Mouse (Mus musculus) v-Abl transformed pro-B cells (cell line): Measurements from ENCODE around the gene Fdxacb1.

Experiments used
- in situ Hi-C, 2 experiments: fragments of 400-800 bp; cut with MboI; formaldehyde crosslinking; loops; one replicate each; pipeline ENCODE4 v1.15.1; 2025; ENCODE audit not compliant: unreplicated experiment in 2 of 2

The Fdxacb1 gene

GRCm38 (mm10) chr9:50768107-50769002 is at the start of gene Fdxacb1:
Gene Fdxacb1 (plus strand): TSS chr9:50768236.
- in situ Hi-C loops: loop anchor here in 1 of 2 experiments (10.0 to 25.0 kb wide), 3 partner anchors 156 to 1781 kb away; partner anchors contain the start of genes Nkapd1, Pih1d2, Pts and Sdhd

GRCm38 (mm10) chr9:50718878-50719277 is 49.2 kb upstream of the Fdxacb1 start:
- in situ Hi-C loops: loop anchor here in 1 of 2 experiments (10.0 to 25.0 kb wide), 2 partner anchors 416 to 1193 kb away; no protein-coding TSS in a partner anchor

GRCm38 (mm10) chr9:50721061-50721460 is 47.0 kb upstream of the Fdxacb1 start:
- in situ Hi-C loops: loop anchor here in 1 of 2 experiments (25.0 kb wide), 1 partner anchor 1191 kb away; no protein-coding TSS in a partner anchor

- in situ Hi-C loops: loop anchor here in 1 of 2 experiments (25.0 kb wide), 1 partner anchor 1190 kb away; no protein-coding TSS in a partner anchor
These were observed 45.6 kb upstream of the Fdxacb1 start for GRCm38 (mm10) chr9:50722451-50722911.

DNA sequence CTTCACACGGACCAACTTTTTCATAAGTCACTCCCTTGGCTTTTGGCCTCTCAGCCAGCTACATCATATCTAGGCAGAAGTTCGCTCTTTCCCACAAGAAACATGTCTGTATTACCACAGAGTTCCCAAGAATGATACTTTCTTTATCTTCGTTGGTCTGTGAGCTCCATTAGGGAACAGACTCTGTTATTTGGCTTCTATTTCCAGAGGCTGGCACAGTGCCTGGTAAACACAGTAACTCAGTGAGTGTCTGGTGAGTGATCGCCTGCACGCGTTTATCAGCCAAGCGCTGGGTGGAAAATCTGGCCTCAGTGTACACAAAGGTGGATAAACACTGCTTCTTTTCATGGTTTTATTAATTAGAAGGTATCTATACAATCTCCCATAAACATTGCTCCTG is 44.6 kb upstream of the Fdxacb1 start:
- in situ Hi-C loops: loop anchor here in 1 of 2 experiments (25.0 kb wide), 1 partner anchor 1189 kb away; no protein-coding TSS in a partner anchor

DNA sequence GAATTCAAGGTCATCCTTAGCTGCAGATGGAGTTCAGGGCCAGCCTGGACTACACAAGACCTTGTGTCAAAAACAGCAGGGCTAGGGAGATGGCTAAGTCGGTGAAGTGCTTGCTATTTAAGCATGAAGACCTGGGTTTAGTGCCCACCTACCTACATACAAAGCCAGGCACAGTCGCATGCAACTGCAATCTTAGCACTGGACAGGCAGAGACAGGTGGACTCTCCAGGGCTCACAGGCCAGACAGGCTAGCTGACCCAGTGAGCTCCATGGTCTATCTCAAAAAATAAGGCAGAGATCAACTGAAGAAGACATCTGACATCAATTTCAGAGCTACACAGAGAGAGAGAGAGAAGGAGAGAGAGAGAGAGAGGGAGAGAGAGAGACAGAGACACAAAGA is 43.9 kb upstream of the Fdxacb1 start:
- in situ Hi-C loops: loop anchor here in 1 of 2 experiments (25.0 kb wide), 1 partner anchor 1188 kb away; no protein-coding TSS in a partner anchor

GRCm38 (mm10) chr9:50724661-50725330 is 43.2 kb upstream of the Fdxacb1 start:
- in situ Hi-C loops: loop anchor here (25.0 kb wide), 2 partner anchors 1188 to 1237 kb away; partner anchors contain the start of gene Ttc12 (in 1 of the 2)

- in situ Hi-C loops: loop anchor here in 1 of 2 experiments (25.0 kb wide), 1 partner anchor 1239 kb away; the partner anchor contains the start of gene Ttc12
These were observed 42.0 kb upstream of the Fdxacb1 start for GRCm38 (mm10) chr9:50725921-50726590.

DNA sequence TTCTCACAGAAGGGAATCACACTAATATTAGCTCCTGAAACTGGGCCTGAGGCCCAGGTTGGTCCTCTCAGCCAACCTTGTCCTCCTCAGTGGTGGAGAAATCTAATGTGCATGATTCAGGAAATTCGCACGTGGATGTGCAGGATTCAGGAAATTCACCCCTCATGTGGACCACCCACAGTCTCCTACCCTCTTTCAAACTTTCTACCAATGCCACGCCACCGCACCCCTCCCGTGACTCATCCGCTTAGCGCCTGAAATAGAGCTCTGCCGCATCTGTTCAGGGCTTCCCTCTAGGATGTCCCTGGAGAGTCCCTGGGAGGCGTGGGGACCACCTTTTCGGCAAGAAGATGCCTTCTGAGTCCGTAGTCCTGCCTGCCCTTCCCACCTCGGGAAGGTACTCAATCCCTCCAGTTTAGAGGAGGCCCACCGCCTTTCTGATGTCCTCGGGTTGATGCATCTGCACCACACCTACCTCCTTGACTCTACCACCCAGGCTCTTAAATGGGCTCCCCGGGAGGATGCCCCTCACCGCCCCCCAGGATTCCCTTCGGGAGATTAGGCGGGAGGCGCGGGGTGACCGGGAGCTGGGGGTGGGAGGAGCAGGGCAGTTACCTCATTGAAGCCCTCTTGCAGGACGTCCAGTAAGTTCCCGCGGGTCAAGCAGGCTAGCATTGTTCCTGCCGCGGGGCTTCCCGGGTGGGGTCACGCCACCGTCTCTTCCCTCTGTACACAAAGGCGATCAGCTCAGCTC is 40.7 kb upstream of the Fdxacb1 start:
- in situ Hi-C loops: loop anchor here in 1 of 2 experiments (25.0 kb wide), 1 partner anchor 1240 kb away; the partner anchor contains the start of gene Ttc12

DNA sequence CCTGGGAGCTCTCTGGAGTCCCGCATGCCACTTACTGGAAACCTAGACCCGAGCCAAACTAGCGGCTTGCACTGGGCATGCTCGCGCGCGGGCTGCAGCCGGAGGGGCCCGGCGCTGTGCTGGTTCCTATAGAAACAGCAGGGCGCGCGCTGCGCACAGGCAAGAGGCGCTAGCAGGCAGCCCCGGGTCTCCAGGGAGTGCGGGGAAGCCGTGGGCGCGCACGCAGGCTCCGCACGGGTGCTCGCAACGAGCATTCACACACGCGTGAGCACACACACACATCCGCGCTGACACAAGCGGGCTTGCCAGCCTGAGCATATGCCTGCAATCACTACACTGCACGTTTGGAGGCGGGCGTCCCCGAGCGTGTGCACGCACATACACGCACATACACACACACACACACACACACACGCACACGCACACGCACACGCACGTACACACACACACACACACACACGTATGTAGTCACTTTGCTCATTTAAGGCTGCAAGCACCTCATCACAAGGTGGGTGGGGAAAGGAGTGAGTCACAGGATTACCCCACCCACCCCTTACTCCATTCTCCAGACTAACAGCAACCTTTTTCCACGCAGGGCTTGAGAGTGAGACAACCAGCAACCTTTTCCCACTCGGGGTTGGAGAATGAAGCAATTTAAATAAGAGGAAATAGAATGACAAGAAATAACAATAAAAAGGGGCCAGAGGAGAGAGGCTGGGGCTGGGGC is 39.9 kb upstream of the Fdxacb1 start:
- in situ Hi-C loops: loop anchor here in 1 of 2 experiments (25.0 kb wide), 1 partner anchor 1241 kb away; the partner anchor contains the start of gene Ttc12

DNA sequence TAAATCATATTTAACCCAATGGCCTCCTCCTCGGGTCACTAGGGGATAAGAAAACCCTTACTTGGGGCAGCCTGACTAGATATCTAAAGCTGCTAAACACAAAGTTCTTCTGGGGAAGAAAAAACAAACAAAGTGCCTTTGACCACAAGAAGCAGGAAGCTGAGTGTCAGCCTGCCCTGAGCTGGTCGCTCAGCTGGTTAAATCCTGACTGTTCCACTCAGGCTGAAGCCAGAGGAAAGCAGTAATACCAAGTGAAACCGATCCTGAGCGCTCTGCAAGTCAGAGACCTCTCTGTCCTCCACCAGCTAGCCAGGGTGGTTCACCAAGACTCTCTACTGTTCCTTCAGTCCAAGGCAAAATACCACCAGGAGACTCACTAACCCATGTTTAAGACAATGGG is 38.4 kb upstream of the Fdxacb1 start:
- in situ Hi-C loops: loop anchor here in 1 of 2 experiments (25.0 kb wide), 1 partner anchor 1242 kb away; the partner anchor contains the start of gene Ttc12

DNA sequence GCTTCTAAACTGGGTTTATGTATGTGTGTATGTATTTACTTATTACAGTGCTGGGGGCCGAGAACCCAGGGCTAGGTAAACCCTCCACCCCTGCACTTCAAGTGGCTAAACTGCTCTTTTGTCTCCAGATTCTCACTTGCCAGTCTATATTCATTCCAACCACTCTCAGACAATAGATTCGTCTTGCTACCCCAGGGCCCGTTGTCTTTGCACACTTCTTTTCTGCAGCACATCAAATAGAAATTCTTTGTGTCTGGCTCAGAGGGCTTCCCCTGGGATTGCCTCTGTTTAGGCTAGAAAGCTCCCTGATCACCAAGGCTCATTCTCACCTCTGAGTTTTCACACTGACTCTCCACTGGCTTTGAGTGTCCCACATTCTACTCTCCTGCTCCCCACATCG is 35.5 kb upstream of the Fdxacb1 start:
- in situ Hi-C loops: loop anchor here (10.0 to 25.0 kb wide), 2 partner anchors 1238 to 1245 kb away; partner anchors contain the start of gene Ttc12 (in 1 of the 2)

DNA sequence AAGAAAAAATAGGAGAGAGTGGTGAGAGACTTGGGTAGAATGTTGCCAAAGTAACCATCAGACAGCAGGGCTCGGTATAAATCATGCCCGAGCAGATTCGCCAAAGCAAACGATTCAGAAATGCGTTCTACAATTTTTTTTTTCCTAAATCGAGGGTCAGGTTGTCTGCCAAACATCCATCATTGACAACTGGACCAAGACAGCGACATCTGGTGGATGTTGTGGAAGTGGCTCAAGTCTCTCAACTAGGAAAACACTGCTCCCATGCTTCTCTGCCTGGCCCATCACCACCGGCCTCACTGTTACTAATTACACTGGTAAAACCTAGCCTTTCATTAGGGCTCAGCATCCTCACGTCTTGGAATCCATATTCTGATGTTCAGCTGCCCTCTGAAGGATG is 33.0 kb upstream of the Fdxacb1 start:
- in situ Hi-C loops: loop anchor here (10.0 to 25.0 kb wide), 2 partner anchors 1240 to 1248 kb away; partner anchors contain the start of gene Ttc12 (in 1 of the 2)

DNA sequence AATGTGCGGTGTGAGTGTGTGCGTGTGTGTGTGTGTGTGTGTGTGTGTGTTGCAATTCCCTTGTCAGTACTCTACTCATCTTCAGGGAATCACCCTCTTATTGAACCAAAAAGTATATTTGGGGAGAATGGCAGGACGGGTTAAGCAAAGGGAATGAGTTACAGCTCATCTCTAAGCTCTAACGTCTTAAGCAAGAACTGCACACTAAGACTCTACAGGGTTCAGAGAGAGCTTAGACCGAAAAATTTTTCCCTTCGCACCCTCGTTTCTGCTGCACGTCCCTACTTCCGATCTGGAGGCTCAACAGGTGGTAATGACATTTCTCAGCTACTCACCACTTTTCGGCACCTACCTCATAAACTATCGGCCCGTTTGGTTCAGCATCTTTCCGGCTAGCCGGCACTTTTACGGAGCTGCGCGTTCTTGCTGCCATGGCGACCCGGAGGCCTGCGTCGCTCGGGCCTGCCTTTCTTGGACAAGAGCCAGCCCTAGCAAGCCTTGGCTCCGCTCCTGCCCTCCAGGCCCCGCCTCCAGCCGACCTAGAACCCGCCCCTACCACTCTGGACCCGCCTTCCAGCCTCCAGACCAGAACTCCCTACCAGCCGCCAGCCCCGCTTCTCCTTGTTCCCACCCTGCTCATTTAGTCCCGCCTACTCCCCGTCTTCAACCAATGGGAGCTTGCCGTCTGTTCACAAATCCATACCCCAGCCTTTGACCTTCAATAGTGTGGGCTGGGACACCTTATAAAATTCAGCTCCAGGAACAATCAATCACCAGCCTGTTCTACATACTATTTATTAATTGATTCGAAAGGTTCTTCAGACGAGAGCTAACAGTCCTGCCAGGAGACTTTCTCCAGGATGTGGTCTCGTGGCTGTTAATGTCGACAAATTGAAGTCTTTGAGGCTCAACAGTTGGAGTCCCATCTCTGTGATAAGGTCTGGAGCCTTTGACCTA is 28.8 kb upstream of the Fdxacb1 start, which contains the start of gene Dixdc1:
Gene Dixdc1 (minus strand): TSS at position 604 of the 957 bp plus-strand sequence.
- in situ Hi-C loops: loop anchor here (10.0 to 25.0 kb wide), 2 partner anchors 1244 to 1252 kb away; partner anchors contain the start of gene Ttc12 (in 1 of the 2)

GRCm38 (mm10) chr9:50740867-50741784 is 26.9 kb upstream of the Fdxacb1 start:
- in situ Hi-C loops: loop anchor here in 1 of 2 experiments (25.0 kb wide), 1 partner anchor 1254 kb away; the partner anchor contains the start of gene Ttc12

DNA sequence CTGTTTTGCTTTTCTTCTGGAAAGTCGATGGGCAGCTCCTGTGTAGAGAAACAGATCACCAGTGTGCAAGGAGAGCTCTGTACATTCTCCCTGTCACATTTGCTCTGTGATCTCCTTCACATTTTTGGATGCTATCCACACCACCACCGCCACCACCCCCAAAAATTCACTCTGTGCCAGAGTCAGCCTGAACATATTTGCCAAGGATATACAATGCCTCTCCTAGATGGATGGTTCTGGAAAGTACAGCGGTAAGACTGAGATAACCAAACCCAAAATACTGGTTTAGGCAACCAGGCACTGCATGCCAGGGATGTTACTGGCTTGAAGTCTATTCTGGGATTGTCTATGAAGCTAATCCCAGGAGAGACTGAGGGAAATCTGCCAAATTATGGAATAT is 25.8 kb upstream of the Fdxacb1 start:
- in situ Hi-C loops: loop anchor here in 1 of 2 experiments (25.0 kb wide), 1 partner anchor 1255 kb away; the partner anchor contains the start of gene Ttc12
